Mouse (Mus musculus) liver, embryonic 14 days (tissue): ENCODE data around the gene Tmub2. TPM values are rescaled to one million over a fixed set of nuclear protein-coding genes. Genes with fewer than 3 reads are reported as not detected.

ENCODE experiments used
- polyA plus RNA-seq: library from polyadenylated mRNA; depleted of rRNA; stranded (reverse); fragments of >200 nt; gene quantifications from 2 replicates; pipeline ENCODE4 v1.2.3, GENCODE M21; 2012; rRNA removed

Tmub2 gene
- 17.8 and 20.8 TPM in 2 replicates for polyA plus RNA-seq

GRCm38 (mm10) chr11:102284501-102285094 is at the start of gene Tmub2:
Tmub2 (plus strand) TSS chr11:102284931.

GRCm38 (mm10) chr11:102248630-102249230 is 36.0 kb upstream of the Tmub2 start, which contains the start of gene BC030867:
BC030867 (plus strand) TSS chr11:102248882.

GRCm38 (mm10) chr11:102268520-102269244 is 16.0 kb upstream of the Tmub2 start, which contains the start of gene Asb16:
Asb16 (plus strand) TSS chr11:102268743.

GRCm38 (mm10) chr11:102296491-102297472 is 12.1 kb downstream of the Tmub2 start, which contains the start of gene Atxn7l3:
Atxn7l3 (minus strand) TSS chr11:102296631.

GRCm38 (mm10) chr11:102319410-102319792 is 34.7 kb downstream of the Tmub2 start, which contains the start of gene Ubtf:
Ubtf (minus strand) TSS chr11:102319742.

Other genes starting within 250 kb of the Tmub2 start
- gene Cd300lg, start 243.4 kb upstream of the Tmub2 start, polyA plus RNA-seq, result 0.37 and 0.38 TPM in 2 replicates
- 10.6 and 12.5 TPM in 2 replicates for gene Mpp2, start 196.4 kb upstream of the Tmub2 start, polyA plus RNA-seq
- not detected in 2 replicates for gene Ppy, start 183.6 kb upstream of the Tmub2 start, polyA plus RNA-seq
- 0.43 TPM in 1 of 2 replicates, not detected in the other for gene Pyy, start 177.1 kb upstream of the Tmub2 start, polyA plus RNA-seq
- 9.0 and 10.4 TPM in 2 replicates for gene Nags, start 139.4 kb upstream of the Tmub2 start, polyA plus RNA-seq
- 8.1 and 10.1 TPM in 2 replicates for gene Tmem101, start 128.5 kb upstream of the Tmub2 start, polyA plus RNA-seq
- 15.8 and 18.5 TPM in 2 replicates for gene Lsm12, start 99.6 kb upstream of the Tmub2 start, polyA plus RNA-seq
- 11.3 and 12.4 TPM in 2 replicates for gene G6pc3, start 95.3 kb upstream of the Tmub2 start, polyA plus RNA-seq
- 7.8 and 8.7 TPM in 2 replicates for gene Hdac5, start 54.8 kb upstream of the Tmub2 start, polyA plus RNA-seq
- 8.9 and 10.8 TPM in 2 replicates for gene BC030867, start 36.0 kb upstream of the Tmub2 start, polyA plus RNA-seq
- gene Asb16, start 16.2 kb upstream of the Tmub2 start, polyA plus RNA-seq, result 0.35 and 0.44 TPM in 2 replicates
- gene Atxn7l3, start 11.7 kb downstream of the Tmub2 start, polyA plus RNA-seq, result 9.7 and 11.9 TPM in 2 replicates
- 37.1 and 39.9 TPM in 2 replicates for gene Ubtf, start 34.8 kb downstream of the Tmub2 start, polyA plus RNA-seq
- 475 and 571 TPM in 2 replicates for gene Slc4a1, start 81.3 kb downstream of the Tmub2 start, polyA plus RNA-seq
- gene Rundc3a, start 108.5 kb downstream of the Tmub2 start, polyA plus RNA-seq, result 0.87 and 1.2 TPM in 2 replicates
- gene Slc25a39, start 123.0 kb downstream of the Tmub2 start, polyA plus RNA-seq, result 139 and 165 TPM in 2 replicates
- gene Grn, start 145.4 kb downstream of the Tmub2 start, polyA plus RNA-seq, result 23.0 and 31.6 TPM in 2 replicates
- 1.1 and 1.5 TPM in 2 replicates for gene Fam171a2, start 162.8 kb downstream of the Tmub2 start, polyA plus RNA-seq
- gene Itga2b, start 185.2 kb downstream of the Tmub2 start, polyA plus RNA-seq, result 35.8 and 37.7 TPM in 2 replicates